Mouse (Mus musculus): Measurements from ENCODE around the gene Dnajc22.

- TF ChIP-seq CTCF (IDR thresholded peaks at IDR 0.05; ENCODE audit: borderline replicate concordance, insufficient read depth, low read depth, low read length) (no peak), POLR2A (IDR thresholded peaks at IDR 0.05; ENCODE audit: borderline replicate concordance, insufficient read depth, low read length) (no peak)
Observed at GRCm38 (mm10) chr15:99078181-99078910, 14.6 kb upstream of the Dnajc22 start.

All from cerebellum, adult 2 months (tissue).